Mouse (Mus musculus): ENCODE measurements around the gene Zfp553. TPM values are rescaled to one million over a fixed set of nuclear protein-coding genes. Genes with fewer than 3 reads are reported as not detected.

The Zfp553 gene
- polyA plus RNA-seq, 1 experiment: 57.0 TPM

GRCm38 (mm10) chr7:127255008-127255407 is 22.1 kb downstream of the Zfp553 start:
- Histone ChIP-seq H3K27me3 (ENCODE audit: control insufficient read depth, insufficient read depth, low read length, poor library complexity, severe bottlenecking) (no peaks in the 10 kb centered on the region), H3K36me3 (ENCODE audit: control insufficient read depth, insufficient read depth, low read length, poor library complexity, severe bottlenecking) (peaks cover 23% of the 10 kb centered on the region), H3K27ac (ENCODE audit: insufficient read depth, low read length) (peak overlapping the region; percentile 70), H3K9me3 (replicated peaks; ENCODE audit: control insufficient read depth, insufficient read depth, low read length, poor library complexity, severe bottlenecking) (no peaks in the 10 kb centered on the region), H3K4me3 (ENCODE audit: low read depth, low read length) (peak overlapping the region; percentile 70), H3K4me1 (ENCODE audit: control insufficient read depth, insufficient read depth, low read length) (peaks cover 2% of the 10 kb centered on the region), H3K9ac (ENCODE audit: low read depth, poor library complexity, severe bottlenecking) (peak overlapping the region; percentile 52)
- no peak for TF ChIP-seq POLR2A (IDR thresholded peaks at IDR 0.05; ENCODE audit: insufficient read depth, low read length)
- no peak for TF ChIP-seq EP300 (IDR thresholded peaks at IDR 0.05; ENCODE audit: insufficient read depth, low read depth, low read length)
- TF ChIP-seq CTCF (IDR thresholded peaks at IDR 0.05; ENCODE audit: low read depth, low read length): no peak

GRCm38 (mm10) chr7:127255965-127256364 is 23.1 kb downstream of the Zfp553 start:
- Histone ChIP-seq H3K27me3 (ENCODE audit: control insufficient read depth, insufficient read depth, low read length, poor library complexity, severe bottlenecking) (no peaks in the 10 kb centered on the region), H3K27ac (ENCODE audit: insufficient read depth, low read length) (no peak overlapping the region), H3K4me3 (ENCODE audit: low read depth, low read length) (no peak overlapping the region), H3K4me1 (ENCODE audit: control insufficient read depth, insufficient read depth, low read length) (peaks cover 2% of the 10 kb centered on the region), H3K9me3 (replicated peaks; ENCODE audit: control insufficient read depth, insufficient read depth, low read length, poor library complexity, severe bottlenecking) (no peaks in the 10 kb centered on the region), H3K36me3 (ENCODE audit: control insufficient read depth, insufficient read depth, low read length, poor library complexity, severe bottlenecking) (peaks cover 23% of the 10 kb centered on the region), H3K9ac (ENCODE audit: low read depth, poor library complexity, severe bottlenecking) (no peak overlapping the region)
- no peak for TF ChIP-seq EP300 (IDR thresholded peaks at IDR 0.05; ENCODE audit: insufficient read depth, low read depth, low read length)
- no peak for TF ChIP-seq CTCF (IDR thresholded peaks at IDR 0.05; ENCODE audit: low read depth, low read length)
- no peak for TF ChIP-seq POLR2A (IDR thresholded peaks at IDR 0.05; ENCODE audit: insufficient read depth, low read length)

GRCm38 (mm10) chr7:127256518-127256917 is 23.7 kb downstream of the Zfp553 start:
- no peak overlapping the region for H3K4me3 ChIP-seq (ENCODE audit: low read depth, low read length)
- no peak overlapping the region for H3K27ac ChIP-seq (ENCODE audit: insufficient read depth, low read length)
- peaks cover 23% of the 10 kb centered on the region for H3K36me3 ChIP-seq (ENCODE audit: control insufficient read depth, insufficient read depth, low read length, poor library complexity, severe bottlenecking)
- H3K4me1 ChIP-seq (ENCODE audit: control insufficient read depth, insufficient read depth, low read length): peaks cover 2% of the 10 kb centered on the region
- H3K9me3 ChIP-seq (replicated peaks; ENCODE audit: control insufficient read depth, insufficient read depth, low read length, poor library complexity, severe bottlenecking): no peaks in the 10 kb centered on the region
- no peak overlapping the region for H3K9ac ChIP-seq (ENCODE audit: low read depth, poor library complexity, severe bottlenecking)
- no peak for TF ChIP-seq CTCF (IDR thresholded peaks at IDR 0.05; ENCODE audit: low read depth, low read length)
- no peak for TF ChIP-seq EP300 (IDR thresholded peaks at IDR 0.05; ENCODE audit: insufficient read depth, low read depth, low read length)
- TF ChIP-seq POLR2A (IDR thresholded peaks at IDR 0.05; ENCODE audit: insufficient read depth, low read length): no peak
- H3K27me3 ChIP-seq (ENCODE audit: control insufficient read depth, insufficient read depth, low read length, poor library complexity, severe bottlenecking): no peaks in the 10 kb centered on the region

GRCm38 (mm10) chr7:127259186-127259905 is 26.5 kb downstream of the Zfp553 start:
- peak overlapping the region; percentile 92 for H3K4me3 ChIP-seq (ENCODE audit: low read depth, low read length)
- TF ChIP-seq CTCF (IDR thresholded peaks at IDR 0.05; ENCODE audit: low read depth, low read length) (no peak), EP300 (IDR thresholded peaks at IDR 0.05; ENCODE audit: insufficient read depth, low read depth, low read length) (no peak)
- no peak overlapping the region for H3K27ac ChIP-seq (ENCODE audit: insufficient read depth, low read length)
- H3K27me3 ChIP-seq (ENCODE audit: control insufficient read depth, insufficient read depth, low read length, poor library complexity, severe bottlenecking): no peaks in the 10 kb centered on the region
- peaks cover 2% of the 10 kb centered on the region for H3K4me1 ChIP-seq (ENCODE audit: control insufficient read depth, insufficient read depth, low read length)
- peak overlapping the region; percentile 88 for H3K9ac ChIP-seq (ENCODE audit: low read depth, poor library complexity, severe bottlenecking)
- peaks cover 23% of the 10 kb centered on the region for H3K36me3 ChIP-seq (ENCODE audit: control insufficient read depth, insufficient read depth, low read length, poor library complexity, severe bottlenecking)
- no peaks in the 10 kb centered on the region for H3K9me3 ChIP-seq (replicated peaks; ENCODE audit: control insufficient read depth, insufficient read depth, low read length, poor library complexity, severe bottlenecking)

- peaks cover 1% of the 10 kb centered on the region for H3K4me1 ChIP-seq (ENCODE audit: control insufficient read depth, insufficient read depth, low read length)
- peak within 1 kb of the TSS; percentile 88 for H3K9ac ChIP-seq (ENCODE audit: low read depth, poor library complexity, severe bottlenecking)
- H3K27me3 ChIP-seq (ENCODE audit: control insufficient read depth, insufficient read depth, low read length, poor library complexity, severe bottlenecking): no peaks in the 10 kb centered on the region
- no peak within 1 kb of the TSS for H3K27ac ChIP-seq (ENCODE audit: insufficient read depth, low read length)
- no peaks in the 10 kb centered on the region for H3K9me3 ChIP-seq (replicated peaks; ENCODE audit: control insufficient read depth, insufficient read depth, low read length, poor library complexity, severe bottlenecking)
- H3K4me3 ChIP-seq (ENCODE audit: low read depth, low read length): peak within 1 kb of the TSS; percentile 92
- H3K36me3 ChIP-seq (ENCODE audit: control insufficient read depth, insufficient read depth, low read length, poor library complexity, severe bottlenecking): peaks cover 23% of the 10 kb centered on the region
- TF ChIP-seq CTCF (IDR thresholded peaks at IDR 0.05; ENCODE audit: low read depth, low read length) (peak; percentile 74), EP300 (IDR thresholded peaks at IDR 0.05; ENCODE audit: insufficient read depth, low read depth, low read length) (no peak), POLR2A (IDR thresholded peaks at IDR 0.05; ENCODE audit: insufficient read depth, low read length) (peak; percentile 95)
These were observed 27.6 kb downstream of the Zfp553 start, which contains the start of gene Dctpp1 for GRCm38 (mm10) chr7:127260309-127261111. Dctpp1 (minus strand) TSS chr7:127260709.

Data from ES-Bruce4 (cell line).